Mouse (Mus musculus) cerebellum, postnatal 36 days (tissue): Measurements from ENCODE around the gene Ift122.

Experiments
- DNase-seq, 2 experiments: peaks; one replicate each; pipeline ENCODE4 v3.0.0; 2021 to 2022; ENCODE audit warnings: mixed read lengths in 2 of 2

The Ift122 gene

DNA sequence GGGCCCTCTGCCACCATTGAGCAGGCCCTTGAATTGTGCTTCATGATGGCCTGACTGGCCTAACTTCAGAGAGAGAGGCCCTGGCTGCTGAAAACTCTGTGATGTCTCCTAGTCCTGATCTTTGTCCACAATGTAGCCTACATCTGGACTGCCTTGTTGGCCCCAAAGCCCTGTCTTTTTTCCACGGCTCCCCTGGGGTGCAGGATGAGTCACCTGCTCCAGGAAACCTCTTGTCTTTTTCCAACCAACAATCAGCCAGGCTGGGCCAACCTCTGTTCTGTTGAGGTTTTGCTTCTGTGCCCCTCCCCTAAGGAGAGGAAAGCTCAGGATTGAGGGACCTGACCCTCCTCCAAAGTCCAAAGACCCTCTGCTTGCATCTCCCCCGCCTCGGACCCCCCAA is 108.5 kb downstream of the Ift122 start:
- no peak for DNase-seq

GRCm38 (mm10) chr6:115962439-115963085 is 109.3 kb downstream of the Ift122 start:
- no peak for DNase-seq

DNA sequence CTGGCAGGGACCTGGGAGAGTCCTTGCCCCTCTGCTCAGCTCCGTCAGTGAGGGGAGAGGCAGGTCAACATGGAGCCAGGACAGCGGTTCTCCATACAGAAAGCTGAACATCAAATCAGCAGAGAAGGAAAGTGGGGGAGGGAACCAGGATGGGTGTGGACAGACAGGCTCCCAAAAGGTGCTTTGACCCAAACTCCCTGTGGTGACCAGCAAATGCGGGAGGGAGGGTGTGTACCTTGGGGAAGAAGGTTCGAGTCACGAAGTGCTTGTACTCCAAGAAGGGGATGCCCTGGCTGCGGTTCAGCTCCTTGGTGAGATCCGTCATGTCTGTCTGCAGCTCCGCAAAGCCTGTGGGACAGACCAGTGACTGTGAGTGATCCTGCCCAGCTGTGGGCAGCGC is 110.4 kb downstream of the Ift122 start:
- no peak for DNase-seq

GRCm38 (mm10) chr6:115966227-115966966 is 113.1 kb downstream of the Ift122 start:
- no peak for DNase-seq

GRCm38 (mm10) chr6:115967291-115967880 is 114.1 kb downstream of the Ift122 start:
- peak; percentile 53 to 58 for DNase-seq

DNA sequence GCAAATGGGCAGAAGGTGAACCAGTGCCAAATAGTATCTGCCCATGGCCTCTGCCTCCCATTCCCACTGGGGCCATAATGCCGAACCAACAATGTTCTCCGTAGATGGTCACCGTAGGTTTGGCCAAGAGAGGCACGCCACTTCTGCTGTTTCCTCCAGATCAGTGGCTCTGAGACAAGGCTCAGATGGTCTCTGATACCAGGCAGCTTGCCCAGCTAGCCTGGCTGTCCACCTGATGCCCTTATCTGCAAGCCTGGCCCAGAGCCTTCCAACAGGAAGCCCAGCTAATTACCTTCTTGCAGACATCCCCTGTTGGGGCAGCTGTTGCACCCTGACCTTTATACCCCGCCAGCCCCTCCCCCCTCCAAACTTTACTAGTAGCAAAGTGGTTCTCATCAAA is 114.8 kb downstream of the Ift122 start:
- DNase-seq = peak; percentile 77 to 78

DNA sequence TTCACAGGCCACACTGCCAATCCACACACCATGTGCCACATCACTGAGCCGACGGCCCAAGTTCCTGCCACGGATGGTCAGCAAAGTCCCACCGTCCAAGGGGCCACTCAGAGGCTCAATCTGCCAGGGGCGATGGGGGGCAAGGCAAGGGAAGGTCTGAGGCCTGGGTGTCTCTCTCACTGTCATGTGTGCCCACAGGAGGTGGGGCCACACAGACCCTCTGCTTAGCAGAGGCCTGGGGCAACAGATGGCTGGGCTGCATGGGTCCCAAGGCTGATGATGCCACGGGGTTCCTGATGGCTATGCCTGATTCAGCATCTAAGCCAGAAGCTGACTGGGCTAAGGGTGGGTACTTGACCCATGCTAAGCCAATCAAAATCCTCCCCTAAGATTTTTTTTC is 115.4 kb downstream of the Ift122 start:
- DNase-seq = peak in 1 of 2 experiments; percentile 34

GRCm38 (mm10) chr6:115969103-115969502 is 115.8 kb downstream of the Ift122 start:
- peak in 1 of 2 experiments; percentile 31 for DNase-seq

GRCm38 (mm10) chr6:115969952-115970351 is 116.7 kb downstream of the Ift122 start:
- no peak for DNase-seq

GRCm38 (mm10) chr6:115971273-115972060 is 118.2 kb downstream of the Ift122 start:
- DNase-seq = no peak

- no peak for DNase-seq
Observed at GRCm38 (mm10) chr6:115972083-115972764, 119.0 kb downstream of the Ift122 start.

- no peak for DNase-seq
Observed at GRCm38 (mm10) chr6:115973139-115973875, 120.0 kb downstream of the Ift122 start.

DNA sequence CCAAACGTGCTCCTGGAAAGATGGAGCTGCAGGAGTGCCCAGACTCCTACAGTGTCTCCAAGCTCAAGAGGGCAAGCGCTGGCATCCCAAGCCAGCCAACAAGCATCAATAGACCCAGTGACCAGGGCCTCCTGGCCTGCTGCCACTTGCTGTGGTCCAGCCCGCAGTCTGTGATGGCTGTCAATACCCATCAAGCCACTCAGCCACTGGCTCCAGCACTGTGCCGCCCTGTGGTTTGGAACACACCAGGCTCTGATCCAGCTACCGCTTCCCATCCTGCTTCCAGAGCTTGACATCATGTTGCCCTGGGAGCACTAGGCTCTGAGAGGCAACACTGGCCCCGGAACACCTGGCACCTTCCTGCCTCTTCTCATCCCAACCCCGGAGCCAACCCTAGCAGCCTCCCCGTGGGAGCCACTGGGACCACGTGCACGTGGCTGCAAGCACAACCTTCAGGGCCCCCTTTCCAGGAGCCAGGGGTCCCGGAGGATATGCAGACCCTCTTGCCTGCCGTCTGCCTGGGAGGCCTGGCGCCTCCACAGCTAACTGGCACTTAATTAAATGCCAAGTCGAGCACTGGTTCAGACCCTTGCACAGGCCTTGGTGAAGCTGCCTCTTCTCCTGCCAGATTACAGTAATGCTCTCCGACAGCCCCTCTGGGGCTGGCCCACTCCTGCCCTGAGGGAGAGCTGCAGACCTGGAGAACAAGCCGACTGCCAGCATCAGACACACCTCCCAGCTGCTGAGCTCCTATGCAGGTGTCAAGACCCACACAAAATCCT is 120.8 kb downstream of the Ift122 start:
- DNase-seq = no peak

- no peak for DNase-seq
Observed at GRCm38 (mm10) chr6:115975606-115976005, 122.3 kb downstream of the Ift122 start.
